Mouse (Mus musculus): ENCODE data around the gene Cox7a2l.

GRCm38 (mm10) chr17:83533150-83533549 lies 16.0 kb upstream of the Cox7a2l start:
- TF ChIP-seq POLR2A (IDR thresholded peaks at IDR 0.05; ENCODE audit: extremely low read depth, insufficient read depth, low read length) (no peak), CTCF (IDR thresholded peaks at IDR 0.05; ENCODE audit: low read depth, low read length) (no peak)
